Mouse (Mus musculus): ENCODE results near the gene Amy2a2. TPM values are rescaled to one million over a fixed set of nuclear protein-coding genes. Genes with fewer than 3 reads are reported as not detected.
"Not testable (repeated sequence)": the region's sequence is repeated elsewhere in the genome, so short reads cannot be mapped to it uniquely, and the experiment has no call there.

The Amy2a2 gene
- total RNA-seq (2014; rRNA removed) (0.07 TPM in 1 of 2 replicates, not detected in the other), polyA plus RNA-seq (2015; fragmentation: Nextera tagmentation; extraction: Ambion mirVana) (not detected in 2 replicates)

- not testable (repeated sequence) for H3K27ac ChIP-seq; ATAC-seq; H3K4me1 ChIP-seq (ENCODE audit: insufficient read depth, low read length); H3K9ac ChIP-seq (replicated peaks; ENCODE audit: low read length); H3K9me3 ChIP-seq (ENCODE audit: low read length); H3K4me3 ChIP-seq (ENCODE audit: low read length); H3K4me2 ChIP-seq (ENCODE audit: low read depth, low read length); H3K36me3 ChIP-seq (ENCODE audit: insufficient read depth, low read length); DNase-seq (ENCODE audit: low spot score); H3K27me3 ChIP-seq (ENCODE audit: insufficient read depth, low read length)
- WGBS: no CpG with 5 or more reads among the region's 4 CpGs
These were observed at the start of gene Amy2a2 for GRCm38 (mm10) chr3:113356558-113356957. Amy2a2 (minus strand) TSS chr3:113356658.

GRCm38 (mm10) chr3:113345484-113345883, 11.0 kb downstream of the Amy2a2 start:
- not testable (repeated sequence) for H3K9ac ChIP-seq (replicated peaks; ENCODE audit: low read length); ATAC-seq; H3K4me3 ChIP-seq (ENCODE audit: low read length); H3K4me2 ChIP-seq (ENCODE audit: low read depth, low read length); H3K36me3 ChIP-seq (ENCODE audit: insufficient read depth, low read length); H3K27ac ChIP-seq; H3K4me1 ChIP-seq (ENCODE audit: insufficient read depth, low read length); DNase-seq (ENCODE audit: low spot score); H3K9me3 ChIP-seq (ENCODE audit: low read length); H3K27me3 ChIP-seq (ENCODE audit: insufficient read depth, low read length)

- not testable (repeated sequence) for H3K27me3 ChIP-seq (ENCODE audit: insufficient read depth, low read length); H3K36me3 ChIP-seq (ENCODE audit: insufficient read depth, low read length); H3K4me3 ChIP-seq (ENCODE audit: low read length); H3K4me2 ChIP-seq (ENCODE audit: low read depth, low read length); H3K27ac ChIP-seq; H3K9me3 ChIP-seq (ENCODE audit: low read length); H3K9ac ChIP-seq (replicated peaks; ENCODE audit: low read length); H3K4me1 ChIP-seq (ENCODE audit: insufficient read depth, low read length); ATAC-seq; DNase-seq (ENCODE audit: low spot score)
- WGBS: no CpG with 5 or more reads among the region's 4 CpGs
These were observed 32.5 kb downstream of the Amy2a2 start, which contains the start of gene Amy2a3 for GRCm38 (mm10) chr3:113323952-113324351. Amy2a3 (minus strand) TSS chr3:113324052.

GRCm38 (mm10) chr3:113312937-113313336, 43.5 kb downstream of the Amy2a2 start:
- H3K27ac ChIP-seq; H3K4me1 ChIP-seq (ENCODE audit: insufficient read depth, low read length); H3K4me2 ChIP-seq (ENCODE audit: low read depth, low read length); ATAC-seq; DNase-seq (ENCODE audit: low spot score); H3K27me3 ChIP-seq (ENCODE audit: insufficient read depth, low read length); H3K36me3 ChIP-seq (ENCODE audit: insufficient read depth, low read length); H3K9me3 ChIP-seq (ENCODE audit: low read length); H3K4me3 ChIP-seq (ENCODE audit: low read length); H3K9ac ChIP-seq (replicated peaks; ENCODE audit: low read length): not testable (repeated sequence)
- no CpG with 5 or more reads among the region's 3 CpGs for WGBS

Other genes with a start within 250 kb of the Amy2a2 start
- gene Amy2a5, start 97.8 kb downstream of the Amy2a2 start, total RNA-seq (2014; rRNA removed): not detected in 2 replicates
- not detected in 2 replicates for gene Amy2a5, start 97.8 kb downstream of the Amy2a2 start, polyA plus RNA-seq (2015; fragmentation: Nextera tagmentation; extraction: Ambion mirVana)
- gene Amy2a4, start 65.2 kb downstream of the Amy2a2 start, total RNA-seq (2014; rRNA removed): 0.07 TPM in 1 of 2 replicates, not detected in the other
- not detected in 2 replicates for gene Amy2a4, start 65.2 kb downstream of the Amy2a2 start, polyA plus RNA-seq (2015; fragmentation: Nextera tagmentation; extraction: Ambion mirVana)
- gene Amy2a3, start 32.6 kb downstream of the Amy2a2 start, total RNA-seq (2014; rRNA removed): 0.07 TPM in 1 of 2 replicates, not detected in the other
- gene Amy2a3, start 32.6 kb downstream of the Amy2a2 start, polyA plus RNA-seq (2015; fragmentation: Nextera tagmentation; extraction: Ambion mirVana): not detected in 2 replicates
- not detected in 2 replicates for gene Amy2a1, start 175.8 kb upstream of the Amy2a2 start, total RNA-seq (2014; rRNA removed)
- gene Amy2a1, start 175.8 kb upstream of the Amy2a2 start, polyA plus RNA-seq (2015; fragmentation: Nextera tagmentation; extraction: Ambion mirVana): not detected in 2 replicates

Data from hindbrain, postnatal 0 days (tissue).